Mouse (Mus musculus) bone marrow, adult 2 months (tissue): ENCODE measurements around the gene Fyco1.

ENCODE experiments used
- CTCF ChIP-seq: fragments of 200-500 bp; IDR thresholded peaks from 2 replicates; pipeline ENCODE4 v1.5.1; 2011; ENCODE audit warnings: low read length, control low read depth; ENCODE audit not compliant: control insufficient read depth, insufficient read depth
- POLR2A ChIP-seq: fragments of 200-500 bp; IDR thresholded peaks from 2 replicates; pipeline ENCODE4 v1.6.1; 2011; ENCODE audit warnings: low read depth, mild to moderate bottlenecking, control low read depth, low read length, borderline replicate concordance; ENCODE audit not compliant: control insufficient read depth

- TF ChIP-seq CTCF (no peak), POLR2A (no peak)
Observed at GRCm38 (mm10) chr9:123808583-123808982, 43.1 kb downstream of the Fyco1 start.
